Mouse (Mus musculus): ENCODE data around the gene Mif4gd. TPM values are rescaled to one million over a fixed set of nuclear protein-coding genes. Genes with fewer than 3 reads are reported as not detected.
A peak's percentile ranks its signal among the peaks of the same experiment; 100 is the strongest.

Gene Mif4gd
- total and polyA plus RNA-seq, 3 experiments, result 42.0 to 62.9 TPM; not detected in 1

- H3K36me3 ChIP-seq (ENCODE audit: control insufficient read depth in 1 of 2, insufficient read depth in 2 of 2, low read length in 2 of 2), result peaks cover 10 to 40% of the 10 kb centered on the region in 2 experiments
- DNase-seq (ENCODE audit: low read depth, low spot score), result peak; percentile 57
- TF ChIP-seq ELF1 (IDR thresholded peaks at IDR 0.05; ENCODE audit: low read depth, low read length) (no peak), MYC (IDR thresholded peaks at IDR 0.05; ENCODE audit: low read depth, low read length) (peak; percentile 56; the same call in 1 of the 2 replicates), MEF2A (IDR thresholded peaks at IDR 0.05; ENCODE audit: extremely low read depth, insufficient replicate concordance, low read depth, low read length, poor library complexity, severe bottlenecking) (no peak), BHLHE40 (IDR thresholded peaks at IDR 0.05; ENCODE audit: borderline replicate concordance, low read depth, low read length) (no peak), RCOR1 (IDR thresholded peaks at IDR 0.05; ENCODE audit: low read depth, low read length) (no peak), SMC3 (IDR thresholded peaks at IDR 0.05; ENCODE audit: low read depth, low read length) (no peak), MAX (IDR thresholded peaks at IDR 0.05; ENCODE audit: low read length) (peak; percentile 41), CHD1 (IDR thresholded peaks at IDR 0.05; ENCODE audit: low read depth, low read length) (peak; percentile 78; the same call in 1 of the 2 replicates), ETS1 (IDR thresholded peaks at IDR 0.05; ENCODE audit: low read depth, low read length) (no peak), MAFK (IDR thresholded peaks at IDR 0.05; ENCODE audit: borderline replicate concordance, low read depth, low read length) (no peak)
- no peaks in the 10 kb centered on the region for H3K27me3 ChIP-seq (ENCODE audit: control insufficient read depth in 1 of 2, insufficient read depth in 2 of 2, low read length in 2 of 2)
- H3K27ac ChIP-seq (ENCODE audit: control insufficient read depth, low read depth, low read length), result peak overlapping the region; percentile 77
- H3K79me2 ChIP-seq (ENCODE audit: control insufficient read depth, insufficient read depth, low read length, poor library complexity), result peaks cover 76% of the 10 kb centered on the region
- no peaks in the 10 kb centered on the region for H3K9me3 ChIP-seq (replicated peaks; ENCODE audit: insufficient read depth, low read length)
- H3K9ac ChIP-seq (ENCODE audit: control insufficient read depth, low read depth, low read length, poor library complexity, severe bottlenecking), result peak overlapping the region; percentile 83
- H3K4me3 ChIP-seq (ENCODE audit: control insufficient read depth in 1 of 2, insufficient read depth in 1 of 2, low read depth in 2 of 2, low read length in 2 of 2), result peak overlapping the region; percentile 66 to 84
- peaks cover 9 to 42% of the 10 kb centered on the region in 2 experiments for H3K4me1 ChIP-seq (ENCODE audit: control insufficient read depth in 1 of 2, insufficient read depth in 2 of 2, low read length in 2 of 2)
Measured at GRCm38 (mm10) chr11:115603128-115603475, 9.7 kb downstream of the Mif4gd start.

DNA sequence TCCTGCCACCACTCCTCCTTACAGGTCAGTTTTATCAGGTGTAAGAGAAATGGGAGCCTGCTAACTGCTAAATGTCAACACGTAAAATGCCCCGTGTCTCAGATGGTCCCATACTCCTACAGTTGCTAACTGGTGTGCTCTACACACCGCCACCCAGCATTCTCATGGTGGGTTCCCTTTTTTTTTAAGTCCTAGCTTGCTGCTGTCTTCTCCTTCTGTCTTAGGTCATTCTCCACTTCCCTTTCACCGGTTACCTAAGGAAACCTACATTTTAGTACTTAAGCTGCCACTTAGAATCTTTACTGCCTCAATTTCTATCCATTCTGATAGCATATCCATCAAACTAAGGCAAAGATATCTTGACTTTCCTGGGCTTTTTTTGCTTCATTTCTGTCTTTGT lies 11.6 kb downstream of the Mif4gd start:
- peak overlapping the region; percentile 28 for H3K9ac ChIP-seq (ENCODE audit: control insufficient read depth, low read depth, low read length, poor library complexity, severe bottlenecking)
- H3K9me3 ChIP-seq (replicated peaks; ENCODE audit: insufficient read depth, low read length), result no peaks in the 10 kb centered on the region
- TF ChIP-seq MYC (IDR thresholded peaks at IDR 0.05; ENCODE audit: low read depth, low read length) (no peak), MAZ (IDR thresholded peaks at IDR 0.05; ENCODE audit: low read depth, low read length) (no peak), CHD1 (IDR thresholded peaks at IDR 0.05; ENCODE audit: low read depth, low read length) (no peak), BHLHE40 (IDR thresholded peaks at IDR 0.05; ENCODE audit: borderline replicate concordance, low read depth, low read length) (no peak), CHD2 (IDR thresholded peaks at IDR 0.05; ENCODE audit: low read length) (no peak), JUND (IDR thresholded peaks at IDR 0.05; ENCODE audit: low read depth, low read length) (no peak), POLR2AphosphoS2 (IDR thresholded peaks at IDR 0.05; ENCODE audit: low read length) (no peak), ETS1 (IDR thresholded peaks at IDR 0.05; ENCODE audit: low read depth, low read length) (no peak), EP300 (IDR thresholded peaks at IDR 0.05; ENCODE audit: low read depth in 1 of 2, low read length in 2 of 2) (no peak), SIN3A (IDR thresholded peaks at IDR 0.05; ENCODE audit: low read length) (peak; percentile 32; the same call in 1 of the 2 replicates), UBTF (IDR thresholded peaks at IDR 0.05; ENCODE audit: borderline replicate concordance, insufficient read depth, low read depth, low read length) (no peak), USF2 (IDR thresholded peaks at IDR 0.05; ENCODE audit: borderline replicate concordance in 1 of 2, insufficient read depth in 1 of 2, low read depth in 1 of 2, low read length in 2 of 2) (no peak), TBP (IDR thresholded peaks at IDR 0.05; ENCODE audit: low read depth, low read length) (no peak), RAD21 (IDR thresholded peaks at IDR 0.05; ENCODE audit: low read depth, low read length) (no peak), NELFE (IDR thresholded peaks at IDR 0.05; ENCODE audit: low read depth, low read length) (no peak), RCOR1 (IDR thresholded peaks at IDR 0.05; ENCODE audit: low read depth, low read length) (no peak), E2F4 (IDR thresholded peaks at IDR 0.05; ENCODE audit: borderline replicate concordance, low read depth, low read length) (no peak), MAFK (IDR thresholded peaks at IDR 0.05; ENCODE audit: borderline replicate concordance, low read depth, low read length) (no peak), POLR2A (IDR thresholded peaks at IDR 0.05; ENCODE audit: control insufficient read depth in 1 of 2, insufficient read depth in 1 of 2, low read depth in 1 of 2, low read length in 2 of 2, poor library complexity in 1 of 2) (no peak), MXI1 (IDR thresholded peaks at IDR 0.05; ENCODE audit: low read depth, low read length) (0 out of 2 replicates have a peak, but pooled peaks have one; percentile 42), KAT2A (conservative IDR thresholded peaks at IDR 0.05; ENCODE audit: low read depth, low read length) (no peak), GATA1 (IDR thresholded peaks at IDR 0.05; ENCODE audit: low read depth, low read length) (no peak), MAX (IDR thresholded peaks at IDR 0.05; ENCODE audit: low read length) (0 out of 2 replicates have a peak, but pooled peaks have one; percentile 6), SMC3 (IDR thresholded peaks at IDR 0.05; ENCODE audit: low read depth, low read length) (no peak), ZNF384 (IDR thresholded peaks at IDR 0.05; ENCODE audit: low read depth, low read length) (peak; percentile 90), TCF12 (IDR thresholded peaks at IDR 0.05; ENCODE audit: low read depth, low read length) (no peak), MYB (IDR thresholded peaks at IDR 0.05; ENCODE audit: low read depth, low read length) (no peak)
- peaks cover 9 to 42% of the 10 kb centered on the region in 2 experiments for H3K4me1 ChIP-seq (ENCODE audit: control insufficient read depth in 1 of 2, insufficient read depth in 2 of 2, low read length in 2 of 2)
- no peaks in the 10 kb centered on the region for H3K27me3 ChIP-seq (ENCODE audit: control insufficient read depth in 1 of 2, insufficient read depth in 2 of 2, low read length in 2 of 2)
- peak overlapping the region; percentile 35 for H3K27ac ChIP-seq (ENCODE audit: control insufficient read depth, low read depth, low read length)
- peaks cover 9 to 38% of the 10 kb centered on the region in 2 experiments for H3K36me3 ChIP-seq (ENCODE audit: control insufficient read depth in 1 of 2, insufficient read depth in 2 of 2, low read length in 2 of 2)
- peak; percentile 87 for DNase-seq (ENCODE audit: low read depth, low spot score)
- H3K4me3 ChIP-seq (ENCODE audit: control insufficient read depth in 1 of 2, insufficient read depth in 1 of 2, low read depth in 2 of 2, low read length in 2 of 2), result peak overlapping the region in 1 of 2 experiments; percentile 13; a peak in 1 of 4 replicates
- peaks cover 84% of the 10 kb centered on the region for H3K79me2 ChIP-seq (ENCODE audit: control insufficient read depth, insufficient read depth, low read length, poor library complexity)

Measured in MEL (cell line).